Mouse (Mus musculus): Measurements from ENCODE around the gene Crybg3. TPM values are rescaled to one million over a fixed set of nuclear protein-coding genes. Genes with fewer than 3 reads are reported as not detected.

The Crybg3 gene
- polyA plus RNA-seq, 1 experiment from 2014 or later = 23.3 TPM

Other genes starting within 250 kb of the Crybg3 start
- gene Olfr209, start 237.0 kb downstream of the Crybg3 start, polyA plus RNA-seq (2018) = not detected in 3 replicates
- gene Gabrr3, start 193.6 kb downstream of the Crybg3 start, polyA plus RNA-seq (2018) = not detected in 3 replicates
- 16.2 to 32.5 TPM (median 30.8 TPM) in 3 replicates for gene Riox2, start 129.2 kb downstream of the Crybg3 start, polyA plus RNA-seq (2018)
- gene Arl6, start 38.4 kb upstream of the Crybg3 start, polyA plus RNA-seq (2018) = 3.8 to 6.6 TPM (median 5.2 TPM) in 3 replicates